Mouse (Mus musculus): ENCODE measurements around the gene Mfng.

- TF ChIP-seq CTCF (IDR thresholded peaks at IDR 0.05; ENCODE audit: low read depth) (peak; percentile 86), EP300 (optimal IDR thresholded peaks at IDR 0.05) (no peak)
These were observed 5.0 kb upstream of the Mfng start for GRCm38 (mm10) chr15:78778077-78778870.
